Mouse (Mus musculus) subcutaneous adipose tissue, adult 2 months (tissue): Measurements from ENCODE around the gene Spats1. TPM values are rescaled to one million over a fixed set of nuclear protein-coding genes. Genes with fewer than 3 reads are reported as not detected.

ENCODE experiments used
- polyA plus RNA-seq: library from polyadenylated mRNA; depleted of rRNA; stranded (reverse); fragments of >200 nt; gene quantifications from 2 replicates; pipeline ENCODE4 v1.2.3, GENCODE M21; 2012; ENCODE audit warnings: low replicate concordance; rRNA removed

Spats1 gene
- polyA plus RNA-seq: 0.10 and 0.14 TPM in 2 replicates

DNA sequence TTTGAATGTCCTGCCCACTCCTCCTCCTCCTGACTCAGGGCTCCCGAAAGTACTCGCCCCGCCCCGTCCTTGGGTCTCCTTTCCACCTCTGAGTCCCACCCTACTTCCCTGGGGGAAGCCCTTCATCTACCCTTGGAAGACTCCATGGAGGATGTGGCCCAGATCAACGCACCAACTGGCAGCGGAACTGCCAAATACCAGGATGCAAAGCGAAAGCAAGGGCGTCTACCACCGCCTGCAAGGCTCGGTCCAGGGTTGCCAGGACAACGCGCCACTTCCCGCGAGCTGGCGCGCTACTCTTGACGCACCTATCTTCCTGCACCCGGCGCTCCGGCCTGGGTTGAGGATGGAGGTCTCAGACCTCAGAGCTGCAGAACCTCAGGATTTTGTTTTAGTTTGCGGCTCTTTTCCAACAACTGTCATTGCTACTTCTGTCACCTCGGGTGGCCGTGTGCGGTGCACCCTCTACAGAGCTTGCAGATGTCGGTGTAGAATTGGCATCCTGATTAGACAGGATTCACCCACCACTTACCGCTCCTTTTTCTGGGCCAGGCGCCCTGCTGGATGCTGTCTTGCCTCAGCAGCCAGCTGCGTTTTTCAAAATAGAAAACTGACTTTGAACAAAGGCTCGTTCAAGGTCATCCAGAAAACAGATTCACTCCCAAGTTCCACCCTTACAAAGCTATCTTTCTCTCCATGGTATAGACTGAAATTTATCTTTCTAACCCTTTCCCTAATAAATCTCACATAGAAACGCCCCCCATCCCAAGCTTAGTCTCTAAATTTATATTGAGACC lies at the start of gene Spats1:
Gene Spats1, minus strand, starts transcription at position 747 of the 797 bp plus-strand sequence.

DNA sequence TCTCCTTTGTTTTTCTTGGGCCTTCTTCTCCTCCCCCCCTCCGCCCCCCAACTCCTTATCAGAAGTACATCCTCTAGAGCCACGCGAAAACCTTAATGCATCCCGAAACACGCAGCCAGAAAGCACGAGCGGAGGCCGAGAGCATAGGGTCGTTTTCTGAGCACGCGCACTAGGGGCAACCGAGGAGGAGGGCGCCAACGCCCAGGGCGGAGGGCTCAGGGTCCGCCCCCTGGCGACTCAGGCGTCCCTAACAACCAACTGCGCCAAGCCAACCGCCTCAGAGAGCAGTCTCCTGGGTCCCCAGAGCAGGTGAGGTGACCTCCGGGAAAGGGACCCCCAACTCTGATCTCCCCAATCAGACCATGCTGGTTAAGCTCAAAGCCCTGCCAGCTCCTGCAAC lies 48.0 kb upstream of the Spats1 start, which contains the start of gene Tcte1:
Gene Tcte1, plus strand, starts transcription at position 172 of the 400 bp plus-strand sequence.

DNA sequence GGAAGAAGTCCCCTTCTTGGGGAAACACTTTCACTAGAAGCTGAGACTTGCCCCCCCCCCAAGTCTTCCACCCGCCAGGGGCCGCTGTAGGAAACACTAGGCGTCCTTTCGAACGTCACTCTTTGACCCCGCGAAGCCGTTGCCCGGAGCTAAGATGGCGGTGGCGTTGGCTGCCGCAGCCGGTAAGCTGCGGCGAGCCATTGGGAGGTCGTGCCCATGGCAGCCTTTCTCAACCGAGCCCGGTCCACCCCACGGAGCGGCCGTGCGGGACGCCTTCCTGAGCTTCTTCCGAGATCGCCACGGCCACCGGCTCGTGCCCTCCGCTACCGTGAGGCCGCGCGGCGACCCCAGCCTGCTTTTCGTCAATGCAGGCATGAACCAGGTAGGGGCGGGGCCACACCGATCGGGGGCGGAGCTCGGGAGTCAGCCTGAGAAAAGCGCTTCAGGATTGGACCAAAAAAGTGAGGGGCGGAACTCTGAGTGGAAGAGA lies 31.5 kb upstream of the Spats1 start, which contains the start of gene Aars2:
Gene Aars2, plus strand, starts transcription at position 142 of the 490 bp plus-strand sequence.

DNA sequence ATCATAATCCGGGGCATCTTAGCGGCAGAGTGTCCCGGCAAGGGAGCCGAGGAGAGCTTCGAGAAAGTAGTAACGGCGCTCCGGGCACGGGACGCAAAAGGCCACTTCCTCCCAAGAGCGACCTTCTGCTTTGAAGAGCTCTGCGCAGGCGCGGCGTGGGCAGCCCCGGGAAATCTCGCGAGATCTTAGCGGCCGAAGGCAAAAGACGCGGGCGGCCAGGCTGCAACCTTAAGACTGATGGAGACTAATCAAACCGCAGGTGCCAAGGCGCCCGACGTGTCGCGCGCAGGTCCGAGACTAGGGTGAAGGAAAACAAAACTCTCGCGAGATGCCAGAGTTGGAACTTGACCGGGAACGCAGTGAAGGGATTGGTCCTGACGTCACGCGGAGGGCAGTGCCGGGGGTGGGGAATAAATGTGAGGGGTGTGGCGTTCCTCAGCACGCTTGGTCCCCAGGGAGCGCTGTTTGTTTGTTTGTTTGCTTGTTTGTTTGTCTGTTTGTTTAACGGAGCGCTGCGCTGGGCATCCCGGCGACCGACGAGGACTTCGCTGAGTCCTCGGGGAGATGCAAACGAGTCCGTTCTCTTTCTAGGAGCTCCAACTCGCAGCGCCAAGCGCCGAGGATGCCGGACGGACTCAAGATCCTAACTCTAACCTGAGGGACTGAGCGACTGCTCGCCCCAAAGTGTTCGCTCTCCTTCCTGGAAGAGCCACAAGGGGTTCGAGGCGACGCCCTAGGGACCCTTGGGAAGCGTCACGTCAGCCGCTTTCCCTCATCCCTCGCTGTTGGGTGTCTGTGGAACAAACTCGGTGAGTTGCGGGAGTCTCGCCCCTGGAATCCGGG lies 41.6 kb downstream of the Spats1 start, which contains the start of gene Cdc5l:
Gene Cdc5l, minus strand, starts transcription at position 319 of the 843 bp plus-strand sequence.

Other genes starting within 250 kb of the Spats1 start
- 7.5 and 13.1 TPM in 2 replicates for gene Cdc5l, start 41.7 kb downstream of the Spats1 start, polyA plus RNA-seq
- 13.0 and 20.0 TPM in 2 replicates for gene Aars2, start 31.4 kb upstream of the Spats1 start, polyA plus RNA-seq
- gene Tcte1, start 48.0 kb upstream of the Spats1 start, polyA plus RNA-seq: not detected in 2 replicates
- 0.10 and 1.3 TPM in 2 replicates for gene Tmem151b, start 74.3 kb upstream of the Spats1 start, polyA plus RNA-seq
- 4.5 and 7.6 TPM in 2 replicates for gene Nfkbie, start 80.3 kb upstream of the Spats1 start, polyA plus RNA-seq
- gene Slc35b2, start 88.5 kb upstream of the Spats1 start, polyA plus RNA-seq: 116 and 166 TPM in 2 replicates
- gene Hsp90ab1, start 97.9 kb upstream of the Spats1 start, polyA plus RNA-seq: 397 and 776 TPM in 2 replicates
- 83.9 and 195 TPM in 2 replicates for gene Slc29a1, start 124.2 kb upstream of the Spats1 start, polyA plus RNA-seq
- gene Mymx, start 126.7 kb upstream of the Spats1 start, polyA plus RNA-seq: not detected in 2 replicates
- gene Capn11, start 183.9 kb upstream of the Spats1 start, polyA plus RNA-seq: 0.06 TPM in 1 of 2 replicates, not detected in the other
- 114 and 123 TPM in 2 replicates for gene Mrpl14, start 210.9 kb upstream of the Spats1 start, polyA plus RNA-seq
- 61.9 and 66.0 TPM in 2 replicates for gene Tmem63b, start 211.5 kb upstream of the Spats1 start, polyA plus RNA-seq